Mouse (Mus musculus) lung, postnatal 14 days (tissue): ENCODE measurements at regions not wholly inside any gene's neighbourhood (a gene's known extent, or its start where the extent isn't known, plus 50 kb on each side); places are given as distances from the start of the nearest gene placed in this dataset.

ENCODE experiments used
- DNase-seq: peaks from one replicate; pipeline ENCODE4 v3.0.0; 2021

GRCm38 (mm10) chr9:51525906-51526305 lies 197.2 kb upstream of the 1810046K07Rik start:
- DNase-seq, result peak; percentile 19

- no peak for DNase-seq
Observed at GRCm38 (mm10) chr9:51538894-51539293, 210.2 kb upstream of the 1810046K07Rik start.

- DNase-seq, result no peak
Observed at GRCm38 (mm10) chr9:51541940-51542339, 213.2 kb upstream of the 1810046K07Rik start.

GRCm38 (mm10) chr9:51572040-51572439 lies 193.1 kb upstream of the Arhgap20 start:
- DNase-seq, result no peak

GRCm38 (mm10) chr9:51581601-51582000 lies 183.5 kb upstream of the Arhgap20 start:
- DNase-seq, result no peak

- peak; percentile 8 for DNase-seq
Observed at GRCm38 (mm10) chr9:51593707-51594106, 171.4 kb upstream of the Arhgap20 start.

GRCm38 (mm10) chr9:51598706-51599105 lies 166.4 kb upstream of the Arhgap20 start:
- DNase-seq, result no peak

GRCm38 (mm10) chr9:51608158-51608557 lies 157.0 kb upstream of the Arhgap20 start:
- DNase-seq, result no peak

- no peak for DNase-seq
Observed at GRCm38 (mm10) chr9:51608697-51609456, 156.3 kb upstream of the Arhgap20 start.

- no peak for DNase-seq
Observed at GRCm38 (mm10) chr9:51626156-51626555, 139.0 kb upstream of the Arhgap20 start.

- DNase-seq, result no peak
Observed at GRCm38 (mm10) chr9:51636097-51636496, 129.0 kb upstream of the Arhgap20 start.

- no peak for DNase-seq
Observed at GRCm38 (mm10) chr9:51636559-51637127, 128.5 kb upstream of the Arhgap20 start.

GRCm38 (mm10) chr9:51637131-51637920 lies 127.8 kb upstream of the Arhgap20 start:
- no peak for DNase-seq

- no peak for DNase-seq
Observed at GRCm38 (mm10) chr9:51641706-51642105, 123.4 kb upstream of the Arhgap20 start.

GRCm38 (mm10) chr9:51645426-51645825 lies 119.7 kb upstream of the Arhgap20 start:
- peak; percentile 19 for DNase-seq

GRCm38 (mm10) chr9:51653376-51654292 lies 111.5 kb upstream of the Arhgap20 start:
- no peak for DNase-seq

- DNase-seq, result no peak
Observed at GRCm38 (mm10) chr9:51654645-51655044, 110.5 kb upstream of the Arhgap20 start.

- no peak for DNase-seq
Observed at GRCm38 (mm10) chr9:51657796-51658195, 107.3 kb upstream of the Arhgap20 start.

- peak; percentile 10 for DNase-seq
Observed at GRCm38 (mm10) chr9:51660908-51661874, 103.9 kb upstream of the Arhgap20 start.

GRCm38 (mm10) chr9:51661911-51662310 lies 103.2 kb upstream of the Arhgap20 start:
- DNase-seq, result no peak

- DNase-seq, result no peak
Observed at GRCm38 (mm10) chr9:51664353-51664752, 100.8 kb upstream of the Arhgap20 start.
